Mouse (Mus musculus) spleen, adult 2 months (tissue): Measurements from ENCODE around the gene Gab2.

Source experiments
- CTCF ChIP-seq: fragments of 200-500 bp; IDR thresholded peaks from 2 replicates; pipeline ENCODE4 v1.5.1; 2011; ENCODE audit warnings: mild to moderate bottlenecking, inconsistent platforms; ENCODE audit not compliant: insufficient read depth, insufficient read length, insufficient replicate concordance; ENCODE audit errors: extremely low read depth
- POLR2A ChIP-seq: fragments of 200-500 bp; IDR thresholded peaks from 2 replicates; pipeline ENCODE4 v1.6.1; 2011; ENCODE audit warnings: low read depth, low read length, inconsistent platforms

DNA sequence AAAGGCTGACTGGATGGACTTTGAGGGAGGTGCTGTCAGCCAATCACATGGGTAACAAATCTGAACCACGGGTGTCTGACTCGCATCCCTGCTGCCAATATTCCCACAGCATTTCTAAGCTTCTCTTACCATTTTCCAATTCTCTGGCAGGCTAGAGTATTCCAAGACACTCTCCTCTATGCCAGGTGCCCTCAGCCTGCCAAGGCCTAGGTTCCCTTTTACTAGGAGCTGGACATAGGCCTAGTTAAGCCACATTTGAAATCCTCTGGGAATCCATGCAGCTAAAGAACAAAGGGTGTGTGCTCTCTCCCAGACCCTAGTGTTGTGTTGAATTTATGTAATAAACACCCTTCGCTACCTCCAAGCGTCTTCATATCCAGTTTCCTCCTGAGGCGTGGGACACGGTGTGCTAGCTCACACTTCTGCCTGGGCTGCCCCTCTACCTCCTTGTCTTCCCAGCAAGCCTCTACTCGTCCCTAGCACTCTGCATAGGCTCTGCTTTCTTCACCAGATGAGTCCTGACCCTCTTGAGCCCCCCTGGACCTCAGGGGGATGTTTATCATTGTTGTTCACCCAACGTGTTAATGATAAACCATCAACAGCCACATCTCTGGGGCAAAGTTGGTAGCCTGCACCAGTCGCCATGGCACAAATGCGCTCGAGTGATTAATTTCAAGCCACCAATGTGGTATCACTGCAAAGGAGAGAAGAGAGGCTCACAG is 270.6 kb downstream of the Gab2 start:
- TF ChIP-seq CTCF (no peak), POLR2A (no peak)
